Mouse (Mus musculus): ENCODE results near the gene C1qtnf1. TPM values are rescaled to one million over a fixed set of nuclear protein-coding genes. Genes with fewer than 3 reads are reported as not detected.
"Not testable (repeated sequence)": the region's sequence is repeated elsewhere in the genome, so short reads cannot be mapped to it uniquely, and the experiment has no call there.

The C1qtnf1 gene
- 5.1 and 5.3 TPM in 2 replicates for polyA plus RNA-seq (2015; fragmentation: Nextera tagmentation; extraction: Ambion mirVana)

- H3K27me3 ChIP-seq: 0 out of 2 replicates have a peak, but pooled peaks cover 5% of the 10 kb centered on the region
- H3K9ac ChIP-seq: peak within 1 kb of the TSS; percentile 9; the same call in 1 of the 2 replicates
- H3K4me3 ChIP-seq: peak within 1 kb of the TSS; percentile 31
- H3K4me2 ChIP-seq: peak within 1 kb of the TSS; percentile 49
- H3K4me1 ChIP-seq (replicated peaks): peaks cover 52% of the 10 kb centered on the region
- H3K27ac ChIP-seq (replicated peaks): peak within 1 kb of the TSS; percentile 65
- ATAC-seq (ENCODE audit: low FRiP score, low read depth): no peak
- H3K36me3 ChIP-seq: no peaks in the 10 kb centered on the region
- H3K9me3 ChIP-seq: no peaks in the 10 kb centered on the region
- 5% methylated on average over 8 of the region's 8 CpGs for WGBS
Observed at GRCm38 (mm10) chr11:118427986-118428385, at the start of gene C1qtnf1. Gene C1qtnf1, plus strand, starts transcription at chr11:118428203.

DNA sequence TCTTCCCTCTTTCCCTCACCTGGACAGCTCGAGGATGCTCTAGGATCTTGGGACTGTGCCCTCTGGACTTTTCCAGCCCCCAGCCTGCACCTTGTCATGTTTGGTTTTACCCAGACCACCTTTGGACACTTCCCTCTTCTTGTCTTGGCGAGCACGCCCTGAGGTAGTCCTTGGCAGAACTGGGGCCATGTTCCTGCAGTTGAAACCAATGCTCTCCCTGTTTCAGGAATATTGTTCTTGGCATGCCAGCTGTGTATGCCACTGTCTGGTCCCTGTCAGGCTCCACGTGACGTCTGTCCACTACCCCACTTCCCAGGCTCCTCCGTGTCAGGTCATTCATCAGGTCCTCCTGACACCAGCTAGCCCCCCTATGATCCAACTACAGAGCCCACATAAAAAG is 49.3 kb upstream of the C1qtnf1 start:
- H3K9me3 ChIP-seq: no peaks in the 10 kb centered on the region
- no peak overlapping the region for H3K9ac ChIP-seq
- no peak overlapping the region for H3K27ac ChIP-seq (replicated peaks)
- H3K36me3 ChIP-seq: no peaks in the 10 kb centered on the region
- no peaks in the 10 kb centered on the region for H3K27me3 ChIP-seq
- H3K4me1 ChIP-seq (replicated peaks): peaks cover 11% of the 10 kb centered on the region
- H3K4me2 ChIP-seq: no peak overlapping the region
- 80% methylated on average over 6 of the region's 6 CpGs for WGBS
- H3K4me3 ChIP-seq: no peak overlapping the region
- no peak for ATAC-seq (ENCODE audit: low FRiP score, low read depth)

- H3K36me3 ChIP-seq: no peaks in the 10 kb centered on the region
- 47% methylated on average over 11 of the region's 11 CpGs for WGBS
- no peak overlapping the region for H3K4me2 ChIP-seq
- no peak overlapping the region for H3K27ac ChIP-seq (replicated peaks)
- no peaks in the 10 kb centered on the region for H3K27me3 ChIP-seq
- H3K9me3 ChIP-seq: no peaks in the 10 kb centered on the region
- no peak overlapping the region for H3K9ac ChIP-seq
- peak; percentile 45; the same call in 1 of the 2 replicates for ATAC-seq (ENCODE audit: low FRiP score, low read depth)
- H3K4me3 ChIP-seq: no peak overlapping the region
- peaks cover 11% of the 10 kb centered on the region for H3K4me1 ChIP-seq (replicated peaks)
Observed at GRCm38 (mm10) chr11:118379251-118380009, 48.6 kb upstream of the C1qtnf1 start.

- H3K27ac ChIP-seq (replicated peaks); H3K36me3 ChIP-seq; H3K4me1 ChIP-seq (replicated peaks); H3K9me3 ChIP-seq; H3K4me2 ChIP-seq; H3K27me3 ChIP-seq; H3K4me3 ChIP-seq; ATAC-seq (ENCODE audit: low FRiP score, low read depth); H3K9ac ChIP-seq: not testable (repeated sequence)
- 94% methylated on average over 13 of the region's 13 CpGs for WGBS
Observed at GRCm38 (mm10) chr11:118387816-118388215, 40.2 kb upstream of the C1qtnf1 start.

- Histone ChIP-seq H3K4me2 (no peak overlapping the region), H3K27ac (replicated peaks) (no peak overlapping the region), H3K9me3 (no peaks in the 10 kb centered on the region), H3K4me1 (replicated peaks) (no peaks in the 10 kb centered on the region), H3K36me3 (no peaks in the 10 kb centered on the region), H3K27me3 (no peaks in the 10 kb centered on the region), H3K4me3 (no peak overlapping the region), H3K9ac (no peak overlapping the region)
- no peak for ATAC-seq (ENCODE audit: low FRiP score, low read depth)
- WGBS: 89% methylated on average over 5 of the region's 5 CpGs
Observed at GRCm38 (mm10) chr11:118393991-118394390, 34.0 kb upstream of the C1qtnf1 start.

DNA sequence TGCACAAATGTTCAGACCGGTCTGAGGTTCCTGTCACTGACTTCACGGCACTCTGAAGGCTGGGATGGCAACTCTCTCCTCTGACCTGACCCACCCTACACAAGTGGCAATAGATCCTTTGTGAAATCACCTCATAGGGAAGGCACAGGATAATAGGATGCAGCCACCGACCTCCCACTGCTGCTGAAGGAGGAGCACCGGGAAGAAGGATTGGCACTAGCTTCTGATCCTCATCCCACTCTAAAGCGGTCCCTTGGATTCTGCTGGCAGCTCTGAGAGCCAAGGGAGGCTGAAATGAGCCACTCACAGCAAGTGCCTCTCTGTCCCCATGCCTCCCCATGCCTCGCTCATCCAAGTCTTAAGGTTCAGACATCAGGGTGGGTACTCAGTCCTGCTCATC is 33.5 kb upstream of the C1qtnf1 start:
- no peaks in the 10 kb centered on the region for H3K9me3 ChIP-seq
- H3K27me3 ChIP-seq: no peaks in the 10 kb centered on the region
- 57% methylated on average over 6 of the region's 6 CpGs for WGBS
- no peak overlapping the region for H3K9ac ChIP-seq
- no peak overlapping the region for H3K4me2 ChIP-seq
- no peaks in the 10 kb centered on the region for H3K36me3 ChIP-seq
- ATAC-seq (ENCODE audit: low FRiP score, low read depth): no peak
- no peak overlapping the region for H3K4me3 ChIP-seq
- H3K4me1 ChIP-seq (replicated peaks): no peaks in the 10 kb centered on the region
- no peak overlapping the region for H3K27ac ChIP-seq (replicated peaks)

DNA sequence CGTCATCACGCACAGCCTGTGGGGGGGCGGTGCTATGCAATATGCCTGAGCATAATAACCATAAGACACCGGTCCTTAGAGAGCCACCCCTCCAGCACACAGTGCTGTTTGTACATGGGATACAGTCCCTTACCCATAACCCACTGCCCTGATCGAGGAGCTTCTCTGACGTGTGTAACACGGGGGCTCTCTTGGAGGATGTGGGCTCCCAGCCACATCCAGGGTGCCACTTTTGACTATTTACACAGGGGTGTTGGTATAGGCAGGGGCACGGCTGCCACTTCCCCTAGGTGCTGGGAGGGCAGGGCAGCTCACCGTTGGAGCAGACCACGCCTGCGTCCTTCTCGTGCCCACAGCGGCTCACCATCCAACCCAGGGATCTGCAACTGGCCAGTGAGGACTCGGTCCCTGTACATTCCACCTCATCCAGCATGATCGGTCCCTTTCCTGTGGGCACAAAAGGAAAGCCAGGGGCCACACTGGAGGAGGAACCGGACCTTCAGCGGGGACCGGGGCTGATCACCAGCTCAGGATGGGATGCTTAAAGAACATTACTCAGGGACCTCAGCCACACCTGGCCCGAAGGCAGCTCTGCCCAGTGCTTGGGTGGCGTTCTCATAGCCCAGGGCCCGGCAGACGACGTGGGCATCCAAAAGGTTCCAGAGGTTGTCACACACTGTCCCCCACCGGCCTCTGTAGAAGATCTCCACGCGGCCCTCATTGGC is 30.0 kb upstream of the C1qtnf1 start:
- H3K27me3 ChIP-seq: no peaks in the 10 kb centered on the region
- H3K36me3 ChIP-seq: no peaks in the 10 kb centered on the region
- WGBS: 88% methylated on average over 26 of the region's 26 CpGs
- H3K9ac ChIP-seq: no peak overlapping the region
- no peak overlapping the region for H3K4me2 ChIP-seq
- H3K9me3 ChIP-seq: no peaks in the 10 kb centered on the region
- H3K4me3 ChIP-seq: no peak overlapping the region
- H3K27ac ChIP-seq (replicated peaks): no peak overlapping the region
- no peak for ATAC-seq (ENCODE audit: low FRiP score, low read depth)
- peaks cover 15% of the 10 kb centered on the region; the same call in 1 of the 2 replicates for H3K4me1 ChIP-seq (replicated peaks)

- 79% methylated on average over 5 of the region's 5 CpGs for WGBS
- no peak overlapping the region for H3K4me3 ChIP-seq
- H3K27ac ChIP-seq (replicated peaks): no peak overlapping the region
- no peaks in the 10 kb centered on the region for H3K9me3 ChIP-seq
- no peak overlapping the region for H3K4me2 ChIP-seq
- H3K9ac ChIP-seq: no peak overlapping the region
- peaks cover 15% of the 10 kb centered on the region; the same call in 1 of the 2 replicates for H3K4me1 ChIP-seq (replicated peaks)
- no peaks in the 10 kb centered on the region for H3K36me3 ChIP-seq
- ATAC-seq (ENCODE audit: low FRiP score, low read depth): no peak
- H3K27me3 ChIP-seq: no peaks in the 10 kb centered on the region
Observed at GRCm38 (mm10) chr11:118399891-118400565, 28.0 kb upstream of the C1qtnf1 start.

DNA sequence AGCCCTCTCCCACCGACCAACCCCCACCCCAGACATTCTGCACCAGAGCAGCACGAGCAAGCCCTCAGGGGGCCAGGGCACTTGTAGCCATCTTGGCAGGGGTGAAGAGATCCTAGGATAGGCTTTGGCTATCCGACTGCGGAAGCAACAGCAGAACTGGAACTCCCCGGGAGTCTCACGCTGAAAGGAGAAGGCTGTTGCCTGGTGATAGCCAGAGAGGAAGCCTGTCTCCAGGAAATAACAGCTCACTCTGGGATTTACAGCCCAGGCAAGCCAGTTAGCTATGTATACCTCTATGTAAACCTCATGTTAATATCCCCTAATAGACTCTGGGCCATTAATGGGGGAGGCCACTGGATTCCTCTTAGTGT is 27.5 kb upstream of the C1qtnf1 start:
- ATAC-seq (ENCODE audit: low FRiP score, low read depth): 0 out of 2 replicates have a peak, but pooled peaks have one; percentile 6
- no peaks in the 10 kb centered on the region for H3K9me3 ChIP-seq
- H3K36me3 ChIP-seq: no peaks in the 10 kb centered on the region
- H3K4me1 ChIP-seq (replicated peaks): peaks cover 15% of the 10 kb centered on the region; the same call in 1 of the 2 replicates
- no peak overlapping the region for H3K27ac ChIP-seq (replicated peaks)
- no peak overlapping the region for H3K9ac ChIP-seq
- H3K4me3 ChIP-seq: no peak overlapping the region
- no peak overlapping the region for H3K4me2 ChIP-seq
- H3K27me3 ChIP-seq: no peaks in the 10 kb centered on the region
- WGBS: 25% methylated on average over 6 of the region's 6 CpGs

DNA sequence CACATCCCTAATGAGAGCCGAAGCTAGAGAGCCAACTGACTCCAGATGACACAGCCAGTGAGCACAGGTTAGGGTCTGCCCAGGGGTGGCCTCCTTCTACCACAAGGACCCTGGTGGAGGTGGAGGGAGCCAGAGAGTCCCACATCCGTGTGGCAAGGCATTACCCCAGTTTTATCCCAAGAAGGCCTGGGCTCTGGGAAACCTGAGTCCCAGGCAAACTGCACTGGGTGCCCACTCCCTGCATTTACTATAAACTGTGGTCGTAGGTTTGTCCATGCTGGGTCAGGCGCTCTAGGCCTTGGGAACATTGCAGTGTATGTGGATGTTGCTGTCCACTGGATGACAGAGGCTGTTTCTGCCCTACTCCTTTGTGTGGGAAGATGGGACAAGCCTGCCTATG is 26.8 kb upstream of the C1qtnf1 start:
- Histone ChIP-seq H3K9ac (no peak overlapping the region), H3K4me3 (no peak overlapping the region), H3K4me1 (replicated peaks) (peaks cover 15% of the 10 kb centered on the region; the same call in 1 of the 2 replicates), H3K36me3 (0 out of 2 replicates have a peak, but pooled peaks cover 4% of the 10 kb centered on the region), H3K4me2 (no peak overlapping the region), H3K9me3 (no peaks in the 10 kb centered on the region), H3K27me3 (no peaks in the 10 kb centered on the region), H3K27ac (replicated peaks) (peak overlapping the region; percentile 35; the same call in 1 of the 2 replicates)
- whole genome bisulfite sequencing: 84% methylated on average over 4 of the region's 4 CpGs
- no peak for ATAC-seq (ENCODE audit: low FRiP score, low read depth)

- H3K9ac ChIP-seq: no peak within 1 kb of the TSS
- no peaks in the 10 kb centered on the region for H3K27me3 ChIP-seq
- 0 out of 2 replicates have a peak, but pooled peaks cover 7% of the 10 kb centered on the region for H3K36me3 ChIP-seq
- H3K9me3 ChIP-seq: no peaks in the 10 kb centered on the region
- H3K4me1 ChIP-seq (replicated peaks): peaks cover 15% of the 10 kb centered on the region; the same call in 1 of the 2 replicates
- H3K27ac ChIP-seq (replicated peaks): peak within 1 kb of the TSS; percentile 35; the same call in 1 of the 2 replicates
- ATAC-seq (ENCODE audit: low FRiP score, low read depth): 0 out of 2 replicates have a peak, but pooled peaks have one; percentile 32
- H3K4me2 ChIP-seq: no peak within 1 kb of the TSS
- H3K4me3 ChIP-seq: no peak within 1 kb of the TSS
- WGBS: 64% methylated on average over 7 of the region's 7 CpGs
Observed at GRCm38 (mm10) chr11:118401760-118402280, 26.2 kb upstream of the C1qtnf1 start, which contains the start of gene Lgals3bp. Gene Lgals3bp, minus strand, starts transcription at chr11:118402092.

Measured in hindbrain, embryonic 15.5 days (tissue).